Mouse (Mus musculus): ENCODE results near the gene 1810055G02Rik.

DNA sequence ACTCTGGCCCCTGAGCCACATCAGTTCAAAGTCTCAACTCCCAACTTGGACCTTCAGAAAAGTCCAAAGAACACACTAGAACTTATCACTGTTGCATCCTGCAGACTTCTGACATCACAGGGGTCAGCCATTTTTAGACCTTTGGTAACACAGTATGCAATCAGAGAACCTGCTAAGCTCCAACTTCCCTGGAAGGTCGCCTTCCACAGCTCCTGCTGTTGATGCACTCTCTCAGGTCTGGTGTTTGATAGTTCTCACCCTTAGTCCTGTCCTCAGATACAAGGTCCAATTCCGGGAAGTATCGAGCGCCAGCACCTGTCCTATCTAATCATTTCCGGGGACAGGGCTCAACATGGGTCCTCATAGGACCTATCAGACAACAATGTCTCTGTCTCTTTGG, 16.8 kb upstream of the 1810055G02Rik start:
- no peak for TF ChIP-seq CTCF (IDR thresholded peaks at IDR 0.05; ENCODE audit: extremely low read depth, insufficient read depth, low read length)
- TF ChIP-seq POLR2A (IDR thresholded peaks at IDR 0.05; ENCODE audit: extremely low read depth, insufficient read depth, low read length): no peak
